Mouse (Mus musculus) intestine, embryonic 16.5 days (tissue): Measurements from ENCODE around the gene Nr2f1. TPM values are rescaled to one million over a fixed set of nuclear protein-coding genes. Genes with fewer than 3 reads are reported as not detected.

Source experiments
- ATAC-seq: fragments of 200-750 bp; cut with Nextera tagmentation; 2 replicates; pipeline ENCODE4 v1.8.0; 2017; ENCODE audit warnings: moderate TSS enrichment, moderate library complexity
- H3K27ac ChIP-seq: fragments of 300-500 bp; sonication (generic); 2 replicates; pipeline ENCODE4 v1.5.1; 2014; ENCODE audit warnings: mild to moderate bottlenecking, low read length
- H3K27me3 ChIP-seq: fragments of 300-500 bp; sonication (generic); replicated peaks from 2 replicates; pipeline ENCODE4 v1.6.1; 2014; ENCODE audit warnings: low read length, control low read depth, mixed read lengths; ENCODE audit not compliant: control insufficient read depth, insufficient read depth
- H3K36me3 ChIP-seq: fragments of 300-500 bp; sonication (generic); 2 replicates; pipeline ENCODE4 v1.6.1; 2014; ENCODE audit warnings: low read length, control low read depth; ENCODE audit not compliant: control insufficient read depth, insufficient read depth
- H3K4me1 ChIP-seq: fragments of 300-500 bp; sonication (generic); 2 replicates; pipeline ENCODE4 v1.6.1; 2014; ENCODE audit warnings: low read length, control low read depth, mixed read lengths; ENCODE audit not compliant: control insufficient read depth, insufficient read depth
- H3K4me2 ChIP-seq: fragments of 300-500 bp; sonication (generic); 2 replicates; pipeline ENCODE4 v1.6.1; 2014; ENCODE audit warnings: low read depth, low read length, control low read depth
- H3K4me3 ChIP-seq: fragments of 300-500 bp; sonication (generic); 2 replicates; pipeline ENCODE4 v1.5.1; 2014; ENCODE audit warnings: mild to moderate bottlenecking, low read length
- H3K9ac ChIP-seq: fragments of 300-500 bp; sonication (generic); 2 replicates; pipeline ENCODE4 v1.6.1; 2014; ENCODE audit warnings: low read depth, low read length
- H3K9me3 ChIP-seq: fragments of 300-500 bp; sonication (generic); 2 replicates; pipeline ENCODE4 v1.6.1; 2016; ENCODE audit warnings: low read length, control low read depth; ENCODE audit not compliant: control insufficient read depth
- WGBS: fragments of 180-500 bp; shearing (Covaris S2); extraction: QIAGEN DNeasy Blood & Tissue Kit; methylation state at CpG from one replicate; pipeline ENCODE4 v1.1.7; 2014; 5-methylcytosine and 5-hydroxymethylcytosine counted together
- polyA plus RNA-seq: library from polyadenylated mRNA; unstranded; fragments of >200 nt; fragmentation: Nextera tagmentation; extraction: Ambion mirVana; gene quantifications from 2 replicates; pipeline ENCODE4 v1.2.1, GENCODE M21; 2015

The Nr2f1 gene
- polyA plus RNA-seq, 1 experiment from 2014 or later = 1.2 TPM

DNA sequence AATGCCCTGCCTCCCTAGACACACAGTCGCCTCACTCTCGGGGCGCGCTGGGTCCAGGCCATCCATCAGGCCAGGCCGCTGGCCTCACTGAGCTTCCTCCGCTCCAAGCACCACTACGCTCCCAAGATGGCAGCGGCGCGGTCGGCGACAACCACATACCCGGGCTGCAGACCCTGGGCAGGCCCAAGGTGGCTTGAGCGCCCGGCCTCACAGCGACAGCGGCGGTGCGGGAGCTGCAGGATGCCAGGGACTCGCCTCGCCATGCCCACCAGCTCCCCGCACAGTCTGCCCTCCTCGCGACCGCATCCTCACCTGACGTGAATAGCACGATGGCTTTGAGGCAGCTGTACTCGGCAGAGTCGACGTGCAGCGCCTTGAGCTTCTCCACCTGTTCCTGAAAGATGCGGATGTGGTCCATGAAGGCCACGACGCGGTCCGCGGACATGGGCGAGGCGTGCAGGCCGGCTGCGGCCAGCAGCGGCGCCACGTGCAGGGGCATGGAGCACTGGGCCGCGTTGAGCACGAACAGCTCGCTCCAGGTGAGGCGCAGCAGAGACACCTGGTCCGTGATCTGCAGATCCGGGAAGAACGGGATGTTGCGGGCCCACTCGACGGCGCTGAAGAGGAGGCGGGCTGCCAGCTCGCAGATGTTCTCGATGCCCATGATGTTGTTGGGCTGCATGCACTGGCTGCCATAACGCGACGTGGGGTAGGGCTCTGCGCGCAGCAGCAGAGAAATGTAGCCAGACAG, 4.5 kb downstream of the Nr2f1 start:
- Histone ChIP-seq H3K27ac (no peak overlapping the region), H3K4me1 (peaks cover 10% of the 10 kb centered on the region; the same call in 1 of the 2 replicates), H3K4me3 (peak overlapping the region; percentile 33), H3K9me3 (no peaks in the 10 kb centered on the region), H3K27me3 (peaks cover 37% of the 10 kb centered on the region), H3K36me3 (no peaks in the 10 kb centered on the region), H3K4me2 (peak overlapping the region; percentile 53), H3K9ac (no peak overlapping the region)
- WGBS = 13% methylated on average over 64 of the region's 64 CpGs
- no peak; the same call in 1 of the 2 replicates for ATAC-seq

GRCm38 (mm10) chr13:78194135-78194849, 5.3 kb downstream of the Nr2f1 start:
- no peak for ATAC-seq
- Histone ChIP-seq H3K4me1 (peaks cover 10% of the 10 kb centered on the region; the same call in 1 of the 2 replicates), H3K27ac (no peak overlapping the region), H3K27me3 (peaks cover 40% of the 10 kb centered on the region), H3K4me3 (peak overlapping the region; percentile 33), H3K4me2 (peak overlapping the region; percentile 53), H3K9me3 (no peaks in the 10 kb centered on the region), H3K36me3 (no peaks in the 10 kb centered on the region), H3K9ac (no peak overlapping the region)
- WGBS = 24% methylated on average over 26 of the region's 26 CpGs

DNA sequence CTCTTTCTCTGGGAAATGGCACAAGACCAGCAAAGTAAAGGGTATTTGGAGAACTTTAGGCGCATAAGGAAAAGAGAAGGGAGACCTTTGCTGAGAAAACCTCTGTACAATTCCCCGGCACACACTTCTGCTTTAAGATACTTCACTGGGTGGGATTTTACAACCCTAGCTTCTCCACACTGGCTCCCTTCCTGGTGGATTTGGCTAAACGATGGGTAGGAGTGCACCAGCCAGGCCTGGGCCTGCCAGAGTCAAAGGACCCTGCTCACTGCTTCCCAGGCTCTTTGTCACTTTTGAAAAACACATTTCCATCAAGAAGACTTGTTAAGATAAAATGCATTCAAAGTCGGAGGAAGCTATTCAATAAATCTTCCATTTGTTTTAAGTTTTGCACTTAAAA, 6.3 kb downstream of the Nr2f1 start:
- Histone ChIP-seq H3K9me3 (no peaks in the 10 kb centered on the region), H3K9ac (no peak overlapping the region), H3K36me3 (no peaks in the 10 kb centered on the region), H3K4me2 (no peak overlapping the region), H3K4me1 (peaks cover 8% of the 10 kb centered on the region; the same call in 1 of the 2 replicates), H3K4me3 (no peak overlapping the region), H3K27ac (no peak overlapping the region), H3K27me3 (peaks cover 45% of the 10 kb centered on the region)
- ATAC-seq = no peak
- WGBS = 45% methylated on average over 4 of the region's 4 CpGs

- no peak for ATAC-seq
- Histone ChIP-seq H3K9me3 (no peaks in the 10 kb centered on the region), H3K4me3 (no peak overlapping the region), H3K4me1 (no peaks in the 10 kb centered on the region), H3K36me3 (no peaks in the 10 kb centered on the region), H3K27me3 (peaks cover 57% of the 10 kb centered on the region), H3K27ac (no peak overlapping the region), H3K9ac (no peak overlapping the region), H3K4me2 (no peak overlapping the region)
- WGBS = 46% methylated on average over 10 of the region's 10 CpGs
Observed at GRCm38 (mm10) chr13:78189586-78189985, 10.0 kb downstream of the Nr2f1 start.

DNA sequence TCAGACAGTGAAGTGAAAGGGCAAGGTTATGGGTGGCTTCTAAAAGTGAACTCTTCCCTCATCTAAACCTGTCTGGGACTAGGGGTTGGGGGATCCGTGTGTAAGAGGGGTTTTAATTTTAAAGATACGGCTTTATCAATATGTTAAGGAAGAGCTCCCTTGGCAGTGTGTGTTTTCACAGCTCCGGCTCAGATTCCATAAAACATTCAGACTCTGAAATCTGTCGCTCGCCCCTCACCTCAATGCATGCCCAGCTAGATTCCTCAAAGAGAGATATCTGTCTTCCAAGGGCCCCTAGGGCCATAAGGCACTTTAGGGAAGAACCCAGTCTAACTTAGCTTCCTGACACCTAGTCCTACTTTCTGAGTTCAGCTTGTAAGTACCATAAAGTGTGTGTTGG, 11.7 kb downstream of the Nr2f1 start:
- Histone ChIP-seq H3K27ac (no peak overlapping the region), H3K36me3 (no peaks in the 10 kb centered on the region), H3K9me3 (no peaks in the 10 kb centered on the region), H3K9ac (no peak overlapping the region), H3K4me1 (no peaks in the 10 kb centered on the region), H3K4me2 (no peak overlapping the region), H3K4me3 (no peak overlapping the region), H3K27me3 (peaks cover 58% of the 10 kb centered on the region)
- WGBS = 63% methylated on average over 5 of the region's 5 CpGs
- no peak for ATAC-seq

- peaks cover 65% of the 10 kb centered on the region for H3K27me3 ChIP-seq
- no peaks in the 10 kb centered on the region for H3K4me1 ChIP-seq
Observed at GRCm38 (mm10) chr13:78186340-78186946, 13.1 kb downstream of the Nr2f1 start.

DNA sequence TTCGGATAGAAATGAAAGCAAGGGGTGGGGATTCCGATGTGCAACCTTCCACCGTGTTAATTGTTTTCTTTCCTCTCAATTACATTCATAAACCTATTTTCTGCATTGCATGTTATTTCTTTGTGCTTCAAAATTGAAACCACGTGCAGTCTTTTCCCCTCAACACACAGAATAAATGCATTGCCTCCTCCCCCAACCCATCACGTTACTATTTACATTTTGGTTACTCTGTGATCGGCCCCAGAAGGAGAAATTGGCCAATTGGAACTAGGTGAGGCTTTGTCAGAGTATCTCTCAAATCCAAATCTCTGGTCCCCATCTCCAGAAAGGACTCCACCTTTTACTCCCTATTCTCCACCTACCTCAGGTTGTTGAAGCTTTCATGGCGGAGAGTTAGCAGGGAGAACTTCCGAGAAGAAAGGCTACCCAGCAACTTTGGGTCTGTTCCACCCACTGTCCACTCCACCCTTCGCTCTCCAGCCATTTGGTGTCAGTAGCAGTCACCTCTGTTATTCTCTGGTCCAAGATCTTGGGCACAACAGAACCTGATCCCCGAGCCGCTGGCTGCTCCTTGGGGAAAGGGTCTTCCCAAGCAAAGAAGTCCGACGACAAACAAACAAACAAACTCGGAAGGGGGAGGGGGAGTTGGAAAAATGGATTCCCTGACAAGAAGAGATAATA, 14.6 kb downstream of the Nr2f1 start:
- H3K27me3 ChIP-seq = peaks cover 76% of the 10 kb centered on the region
- H3K4me2 ChIP-seq = no peak overlapping the region
- no peak for ATAC-seq
- no peaks in the 10 kb centered on the region for H3K9me3 ChIP-seq
- H3K9ac ChIP-seq = no peak overlapping the region
- H3K36me3 ChIP-seq = no peaks in the 10 kb centered on the region
- H3K4me1 ChIP-seq = no peaks in the 10 kb centered on the region
- no peak overlapping the region for H3K27ac ChIP-seq
- H3K4me3 ChIP-seq = no peak overlapping the region
- 19% methylated on average over 14 of the region's 14 CpGs for WGBS

More at GRCm38 (mm10) chr13:78186340-78186946, 13.1 kb downstream of the Nr2f1 start:
- H3K36me3 ChIP-seq = no peaks in the 10 kb centered on the region
- no peak overlapping the region for H3K27ac ChIP-seq
- H3K4me3 ChIP-seq = no peak overlapping the region
- H3K9ac ChIP-seq = no peak overlapping the region
- no peaks in the 10 kb centered on the region for H3K9me3 ChIP-seq
- 22% methylated on average over 12 of the region's 12 CpGs for WGBS
- no peak for ATAC-seq
- no peak overlapping the region for H3K4me2 ChIP-seq

DNA sequence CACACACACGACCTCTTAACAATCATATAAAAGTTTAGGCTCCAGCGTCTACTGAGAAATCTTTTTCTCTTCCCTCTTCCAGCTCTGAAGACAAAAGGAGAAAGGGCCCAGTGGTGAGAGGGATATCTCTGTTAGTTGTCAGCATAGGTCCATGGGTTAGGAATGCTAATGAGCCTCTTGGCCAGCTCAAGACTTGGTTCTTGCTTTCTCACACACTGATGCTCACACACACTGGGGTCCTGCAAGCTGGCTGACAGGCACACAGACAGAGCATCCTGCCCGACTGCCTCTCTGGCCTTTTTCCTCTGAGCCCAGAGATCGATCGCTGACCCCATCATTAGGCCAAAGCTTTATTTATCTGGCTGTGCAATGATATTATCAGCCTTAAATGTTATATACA, 15.6 kb downstream of the Nr2f1 start:
- Histone ChIP-seq H3K4me3 (no peak overlapping the region), H3K36me3 (no peaks in the 10 kb centered on the region), H3K4me1 (peaks cover 5% of the 10 kb centered on the region; the same call in 1 of the 2 replicates), H3K27me3 (peaks cover 82% of the 10 kb centered on the region), H3K9ac (no peak overlapping the region), H3K27ac (no peak overlapping the region), H3K9me3 (no peaks in the 10 kb centered on the region), H3K4me2 (no peak overlapping the region)
- ATAC-seq = no peak
- 21% methylated on average over 5 of the region's 5 CpGs for WGBS

- no peak overlapping the region for H3K9ac ChIP-seq
- no peak overlapping the region for H3K4me2 ChIP-seq
- no peak overlapping the region for H3K27ac ChIP-seq
- H3K9me3 ChIP-seq = no peaks in the 10 kb centered on the region
- peaks cover 5% of the 10 kb centered on the region; the same call in 1 of the 2 replicates for H3K4me1 ChIP-seq
- no peaks in the 10 kb centered on the region for H3K36me3 ChIP-seq
- no peak overlapping the region for H3K4me3 ChIP-seq
- 15% methylated on average over 5 of the region's 5 CpGs for WGBS
- no peak for ATAC-seq
- peaks cover 81% of the 10 kb centered on the region for H3K27me3 ChIP-seq
Observed at GRCm38 (mm10) chr13:78183004-78183403, 16.6 kb downstream of the Nr2f1 start.
